Mouse (Mus musculus): Measurements from ENCODE around the gene Rpl11.

- no peak for TF ChIP-seq CTCF (IDR thresholded peaks at IDR 0.05; ENCODE audit: low read depth)
- no peak for TF ChIP-seq EP300 (IDR thresholded peaks at IDR 0.05; ENCODE audit: low read depth)
These were observed 66.8 kb downstream of the Rpl11 start for GRCm38 (mm10) chr4:135986301-135986942.

Data from heart, postnatal 0 days (tissue).